Mouse (Mus musculus) lung, postnatal 0 days (tissue): Measurements from ENCODE around the gene Sdsl.

Source experiments
- CTCF ChIP-seq: IDR thresholded peaks from 2 replicates; pipeline ENCODE4 v1.5.1; 2016; ENCODE audit warnings: antibody characterized with exemption, mild to moderate bottlenecking
- EP300 ChIP-seq: IDR thresholded peaks from 2 replicates; pipeline ENCODE4 v1.6.1; 2016; ENCODE audit warnings: antibody characterized with exemption, mild to moderate bottlenecking, control low read depth

- TF ChIP-seq CTCF, result no peak
- TF ChIP-seq EP300, result no peak
These were observed 20.8 kb upstream of the Sdsl start for GRCm38 (mm10) chr5:120493440-120493839.
